Mouse (Mus musculus) CD8-positive naive resting alpha-beta T cell, adult 2 months (primary cell): ENCODE results near the gene Entpd2.
A peak's percentile ranks its signal among the peaks of the same experiment; 100 is the strongest.

Experiments used
- DNase-seq, 2 experiments: peaks; one replicate each; pipeline ENCODE4 v3.0.0; 2022; ENCODE audit warnings: low read depth in 2 of 2, low spot score in 2 of 2

Gene Entpd2

GRCm38 (mm10) chr2:25428442-25429236, 33.0 kb downstream of the Entpd2 start, which contains the start of gene Abca2:
Abca2 (plus strand) TSS chr2:25428703.
- peak; percentile 91 to 93 for DNase-seq

GRCm38 (mm10) chr2:25429435-25430180, 33.9 kb downstream of the Entpd2 start:
- no peak for DNase-seq

- DNase-seq, result no peak
These were observed 34.9 kb downstream of the Entpd2 start for GRCm38 (mm10) chr2:25430395-25431233.

GRCm38 (mm10) chr2:25431308-25431855, 35.7 kb downstream of the Entpd2 start:
- no peak for DNase-seq

GRCm38 (mm10) chr2:25432326-25433098, 36.8 kb downstream of the Entpd2 start:
- DNase-seq, result no peak

- DNase-seq, result no peak
These were observed 37.4 kb downstream of the Entpd2 start for GRCm38 (mm10) chr2:25433101-25433500.

- DNase-seq, result no peak
These were observed 38.6 kb downstream of the Entpd2 start for GRCm38 (mm10) chr2:25434292-25434691.

- DNase-seq, result no peak
These were observed 40.7 kb downstream of the Entpd2 start for GRCm38 (mm10) chr2:25436286-25436820.

- no peak for DNase-seq
These were observed 45.4 kb downstream of the Entpd2 start for GRCm38 (mm10) chr2:25441067-25441466.

GRCm38 (mm10) chr2:25442682-25443081, 47.0 kb downstream of the Entpd2 start:
- no peak for DNase-seq
